Mouse (Mus musculus) erythroblast, embryonic 14.5 days (primary cell): ENCODE data around the gene H2-Eb1.

Source experiments
- GATA1 ChIP-seq: IDR thresholded peaks from 2 replicates; pipeline ENCODE4 v1.6.1; 2012; ENCODE audit warnings: low read length, inconsistent platforms, mixed read lengths
- TAL1 ChIP-seq: IDR thresholded peaks from 3 replicates; pipeline ENCODE4 v1.6.1; 2012; ENCODE audit warnings: low read length, inconsistent platforms, mixed read lengths

- TF ChIP-seq GATA1 (no peak), TAL1 (no peak)
Measured at GRCm38 (mm10) chr17:34340619-34341402, 35.1 kb downstream of the H2-Eb1 start.
